Mouse (Mus musculus) lung, postnatal 25 days (tissue): Measurements from ENCODE around the gene Ell.
A peak's percentile ranks its signal among the peaks of the same experiment; 100 is the strongest.

Source experiments
- DNase-seq: peaks from one replicate; pipeline ENCODE4 v3.0.0; 2022; ENCODE audit warnings: low spot score

Gene Ell

DNA sequence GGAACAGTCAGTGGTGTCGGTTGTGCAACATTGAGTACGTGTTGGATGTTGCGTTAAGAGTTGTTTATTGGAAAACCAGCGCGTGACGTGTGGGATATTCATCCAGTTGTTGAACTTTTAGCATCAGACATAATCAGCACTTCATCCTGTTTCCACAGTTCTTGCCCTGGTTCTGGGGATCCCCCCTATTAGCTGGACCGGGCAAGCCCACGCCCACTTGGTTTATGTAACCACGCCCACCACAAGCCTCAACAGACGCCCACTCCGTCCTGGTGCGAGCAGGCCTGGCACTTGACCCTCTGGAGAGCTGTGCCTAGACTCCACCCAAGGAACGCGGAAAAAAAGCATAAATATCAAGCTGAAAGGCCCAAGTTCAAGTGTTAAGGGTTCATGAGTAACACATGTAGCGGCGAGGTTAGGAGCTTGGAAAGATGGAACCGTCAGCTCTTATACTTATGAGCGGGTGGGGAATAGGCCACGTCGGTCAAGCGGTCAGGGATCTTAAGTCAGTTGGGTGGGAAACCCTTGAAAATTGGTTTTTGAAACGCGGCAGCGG is 1.2 kb upstream of the Ell start:
- DNase-seq = peak; percentile 89

DNA sequence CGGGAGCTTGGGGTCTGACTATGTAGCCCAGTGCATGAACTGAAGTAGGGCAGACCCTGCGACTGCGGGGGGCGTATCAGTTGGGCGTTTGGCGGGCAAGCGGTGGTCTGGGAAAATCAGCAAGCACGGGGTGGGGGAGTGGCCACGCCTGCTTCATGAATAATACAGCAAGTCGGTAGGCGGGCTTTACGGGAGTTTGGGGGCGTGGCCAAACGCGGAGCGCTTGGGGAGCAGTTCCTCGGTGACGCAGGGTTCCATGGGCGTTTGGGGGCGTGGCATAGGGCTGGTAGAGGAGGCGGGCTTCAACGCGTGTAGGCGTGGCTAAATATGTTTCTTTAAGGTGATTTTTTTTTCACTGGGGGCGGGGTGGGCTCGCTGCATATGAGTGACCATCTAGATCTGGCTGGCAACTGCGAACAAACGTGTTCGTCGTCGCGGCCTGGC is 602 bp upstream of the Ell start:
- peak; percentile 100 for DNase-seq

DNA sequence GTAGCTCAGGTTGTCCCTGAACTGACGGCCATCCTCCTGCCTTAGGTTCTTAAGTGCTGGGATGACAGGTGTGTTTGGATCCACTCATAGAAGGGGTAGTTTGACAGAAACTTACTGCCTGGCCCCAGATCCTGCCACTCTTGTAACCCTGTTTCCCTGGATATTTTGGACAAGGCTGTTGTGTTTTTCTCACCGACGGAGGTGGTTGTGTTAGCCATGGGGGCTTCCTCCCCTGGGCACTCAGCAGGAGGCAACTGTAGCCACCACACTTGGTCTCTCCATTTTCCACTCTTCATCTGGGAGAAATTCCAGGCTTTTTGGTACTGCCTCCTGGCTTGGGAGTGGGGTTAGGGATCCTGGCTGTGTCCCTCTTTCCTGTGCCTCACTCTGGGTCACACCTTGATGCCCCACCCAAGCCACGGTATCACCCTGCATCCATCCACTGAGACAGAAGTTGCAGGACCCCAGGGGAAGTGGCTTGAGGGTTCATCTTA is 803 bp downstream of the Ell start:
- no peak for DNase-seq

DNA sequence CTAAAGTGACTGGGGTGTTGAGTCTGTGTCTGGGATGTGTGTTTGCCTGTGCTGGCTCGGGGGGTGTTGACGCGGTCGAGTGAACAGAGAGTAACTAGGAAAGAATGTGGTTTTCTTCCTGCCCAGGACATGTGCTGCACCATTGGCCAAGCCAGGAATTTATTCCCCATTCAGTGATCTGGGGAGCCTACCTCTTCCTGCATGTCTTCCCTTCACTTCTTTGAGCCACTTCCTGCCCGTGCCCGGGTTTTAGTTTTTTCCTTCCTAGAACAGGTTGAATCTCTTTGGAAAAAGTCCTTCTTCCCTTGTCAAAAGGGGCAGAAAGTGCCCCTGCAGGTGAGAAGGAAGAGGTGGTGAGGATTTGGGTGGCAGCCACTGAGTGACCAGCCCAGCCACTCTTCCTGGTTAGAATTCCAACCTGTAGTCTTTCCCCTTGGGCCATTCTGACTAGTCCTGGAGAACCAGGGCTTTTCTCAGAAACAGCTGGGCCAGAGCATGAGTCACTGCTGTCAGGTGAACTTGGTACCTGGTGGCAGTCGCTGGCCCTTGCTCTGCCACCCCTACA is 1.3 kb downstream of the Ell start:
- no peak for DNase-seq

DNA sequence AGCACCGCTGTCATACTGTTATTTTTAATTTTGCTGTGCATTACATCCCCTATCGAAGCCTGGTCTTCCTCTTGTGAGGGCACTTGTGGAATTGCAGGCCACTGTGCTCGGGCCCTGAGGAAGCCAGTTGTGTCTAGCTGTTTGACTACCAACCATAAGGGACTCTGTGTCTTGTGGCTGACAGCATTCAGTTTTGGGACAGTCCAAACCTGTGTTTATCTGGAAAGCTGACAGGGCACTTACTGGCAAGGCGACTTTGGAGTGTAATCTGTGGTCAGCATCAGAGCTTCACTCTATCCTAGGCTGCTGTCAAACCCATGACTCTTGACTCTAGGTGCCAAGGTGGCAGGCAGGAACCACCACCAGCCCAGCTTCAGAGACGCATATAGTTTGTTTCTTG is 1.8 kb downstream of the Ell start:
- DNase-seq = no peak

DNA sequence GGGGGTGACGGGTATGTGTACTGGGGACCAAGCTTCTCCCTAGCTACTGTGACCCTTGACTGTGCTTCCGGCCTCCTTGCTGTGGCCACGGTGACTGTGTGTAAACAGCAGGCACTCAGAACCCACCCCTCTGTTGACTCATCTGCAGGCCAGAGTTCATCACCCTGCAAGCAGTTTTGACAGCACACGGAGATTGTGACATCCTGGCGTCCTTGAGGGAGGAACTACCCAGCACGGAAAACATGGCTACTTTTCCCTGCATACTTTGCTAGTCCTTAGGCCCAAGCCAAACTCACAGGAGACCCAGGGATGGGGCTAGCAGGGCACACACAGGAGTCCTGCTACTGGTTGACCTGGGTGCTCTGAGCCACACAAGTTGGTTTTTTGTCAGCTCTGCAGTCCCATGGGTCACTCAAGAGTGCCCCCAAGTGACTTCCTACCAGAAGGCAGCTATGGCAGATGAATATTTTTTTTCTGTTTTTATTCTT is 5.0 kb downstream of the Ell start:
- peak; percentile 84 for DNase-seq

DNA sequence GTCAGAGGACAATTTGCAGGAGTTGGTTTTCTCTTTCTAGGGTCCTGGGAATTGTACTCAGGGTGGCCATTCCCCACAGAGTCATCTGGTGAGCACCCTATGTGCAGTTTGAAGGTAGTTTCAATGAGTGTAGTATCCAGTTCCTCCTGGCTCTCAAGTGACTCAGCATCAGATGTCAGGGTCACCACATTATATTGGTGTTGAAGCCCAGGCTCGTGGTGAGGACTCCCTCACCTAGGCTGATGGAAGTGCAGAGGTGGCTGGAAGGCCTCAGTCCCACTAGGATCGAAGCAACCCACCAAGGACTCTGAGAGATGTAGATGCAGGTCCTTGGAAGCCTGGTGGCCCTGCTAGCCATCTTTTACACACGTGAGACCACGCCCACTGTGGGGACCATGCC is 7.2 kb downstream of the Ell start:
- no peak for DNase-seq

DNA sequence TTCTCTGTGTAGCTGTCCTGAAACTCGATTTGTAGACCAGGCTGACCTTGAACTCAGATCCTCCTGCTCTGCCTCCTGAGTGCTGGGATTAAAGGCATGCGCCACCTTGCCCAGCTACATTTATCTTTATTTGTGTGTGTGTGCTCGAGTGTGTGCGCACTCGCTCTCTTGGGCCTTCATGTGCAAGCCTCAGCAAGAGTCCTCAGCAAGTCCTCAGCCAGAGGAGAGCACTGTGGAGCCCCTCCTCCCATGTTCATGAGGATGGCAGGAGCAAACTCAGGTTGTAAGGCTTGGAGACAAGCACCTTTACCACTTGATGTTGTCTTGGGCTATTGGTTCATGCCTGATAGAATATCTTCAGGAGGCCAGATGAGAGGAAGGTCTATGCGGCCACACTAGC is 8.5 kb downstream of the Ell start:
- no peak for DNase-seq

DNA sequence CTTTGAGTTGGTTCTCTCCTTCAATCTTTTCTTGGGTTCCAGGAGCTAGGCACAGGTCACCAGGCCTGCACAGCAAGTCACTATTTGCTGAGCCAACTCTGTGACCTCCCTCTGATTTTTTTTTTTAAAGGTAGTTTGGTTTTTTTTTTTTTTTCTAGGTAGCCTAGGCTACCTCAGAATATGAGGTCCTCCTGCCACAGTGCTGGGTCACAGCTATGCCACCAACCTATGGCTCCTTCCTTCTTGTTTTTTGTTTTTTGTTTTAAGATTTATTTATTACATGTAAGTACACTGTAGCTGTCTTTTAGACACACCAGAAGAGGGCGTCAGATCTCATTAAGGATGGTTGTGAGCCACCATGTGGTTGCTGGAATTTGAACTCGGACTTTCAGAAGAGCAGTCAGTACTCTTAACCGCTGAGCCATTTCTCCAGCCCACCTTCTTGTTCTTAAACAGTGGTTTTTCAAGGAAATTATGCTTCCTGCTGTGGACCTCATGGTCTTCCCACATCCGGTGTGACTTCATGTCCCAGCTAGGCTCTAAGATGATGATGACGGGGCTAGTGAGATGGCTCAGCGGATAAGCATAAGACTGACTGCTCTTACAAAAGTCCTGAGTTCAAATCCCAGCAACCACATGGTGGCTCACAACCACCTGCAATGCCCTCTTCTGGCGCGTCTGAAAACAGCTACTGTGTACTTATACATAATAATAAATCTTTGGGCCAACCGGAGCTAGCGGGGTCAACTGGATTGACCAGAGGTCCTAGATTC is 10.3 kb downstream of the Ell start:
- no peak for DNase-seq

DNA sequence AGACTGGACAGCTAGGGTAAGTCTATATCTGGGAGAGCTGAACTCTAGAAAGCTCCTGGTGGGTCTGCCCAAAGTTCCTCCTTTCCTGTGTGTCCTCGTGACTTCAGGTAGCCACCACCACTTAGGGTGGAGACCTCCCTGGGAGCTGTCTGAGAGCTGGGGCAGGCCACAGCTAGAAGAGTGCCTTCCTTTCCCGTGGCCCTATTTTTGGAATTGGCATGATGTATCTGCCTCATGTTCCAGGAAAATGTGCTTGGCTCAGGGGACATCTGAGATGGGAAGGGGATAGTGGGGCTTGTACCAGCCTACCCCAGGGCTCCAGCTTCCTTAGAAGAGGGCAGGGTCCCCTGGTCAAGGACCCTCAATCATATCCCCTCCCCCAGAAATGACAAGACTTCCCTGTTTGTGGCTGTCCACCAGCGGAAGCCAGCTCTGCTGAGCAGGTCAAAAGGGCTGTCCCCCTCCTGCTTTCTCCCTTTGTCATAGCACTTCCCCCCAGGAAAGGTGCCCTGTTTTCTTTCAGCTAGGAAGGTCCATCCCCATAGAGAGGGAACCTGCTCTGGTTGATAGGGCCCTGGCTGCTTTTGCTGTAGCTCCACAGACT is 12.4 kb downstream of the Ell start:
- no peak for DNase-seq

DNA sequence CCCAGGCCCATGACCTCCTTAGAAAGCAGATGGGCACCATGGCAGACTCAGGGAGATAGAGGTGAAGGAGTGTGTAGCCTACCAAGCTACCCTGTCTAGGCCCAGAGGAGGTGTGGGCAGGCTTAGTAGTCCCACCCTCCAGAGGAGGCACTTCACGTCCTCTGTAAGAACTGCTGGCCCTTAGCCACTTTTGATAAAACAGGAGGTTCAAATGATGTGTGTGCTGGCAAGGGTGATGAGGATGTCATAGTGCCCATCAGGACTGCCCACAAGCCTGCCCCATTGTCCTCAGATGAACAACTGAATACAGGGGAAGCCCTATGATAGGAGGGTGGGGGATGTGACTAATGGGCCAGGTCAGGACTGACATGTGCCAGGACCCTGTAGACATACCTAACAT is 13.6 kb downstream of the Ell start:
- peak; percentile 64 for DNase-seq

DNA sequence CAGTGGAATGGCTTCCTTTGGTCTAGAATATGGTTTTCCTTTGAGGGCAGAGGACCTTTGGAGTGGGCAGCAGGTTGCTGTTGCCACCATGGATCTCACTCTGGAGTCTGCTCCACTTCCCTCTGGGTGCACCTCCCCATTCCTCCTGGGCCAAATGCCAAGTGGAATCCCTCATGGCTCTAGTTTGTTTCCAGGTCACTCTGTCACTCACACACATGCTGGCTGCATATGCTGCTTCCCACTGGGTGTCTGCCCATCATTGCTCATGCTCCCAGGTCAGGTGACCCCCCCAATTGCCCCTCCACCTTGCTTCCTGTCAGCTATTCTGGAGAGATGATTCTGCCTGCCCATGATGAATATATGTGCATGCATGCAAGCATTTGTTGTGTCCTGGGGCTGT is 14.5 kb downstream of the Ell start:
- DNase-seq = peak; percentile 49

DNA sequence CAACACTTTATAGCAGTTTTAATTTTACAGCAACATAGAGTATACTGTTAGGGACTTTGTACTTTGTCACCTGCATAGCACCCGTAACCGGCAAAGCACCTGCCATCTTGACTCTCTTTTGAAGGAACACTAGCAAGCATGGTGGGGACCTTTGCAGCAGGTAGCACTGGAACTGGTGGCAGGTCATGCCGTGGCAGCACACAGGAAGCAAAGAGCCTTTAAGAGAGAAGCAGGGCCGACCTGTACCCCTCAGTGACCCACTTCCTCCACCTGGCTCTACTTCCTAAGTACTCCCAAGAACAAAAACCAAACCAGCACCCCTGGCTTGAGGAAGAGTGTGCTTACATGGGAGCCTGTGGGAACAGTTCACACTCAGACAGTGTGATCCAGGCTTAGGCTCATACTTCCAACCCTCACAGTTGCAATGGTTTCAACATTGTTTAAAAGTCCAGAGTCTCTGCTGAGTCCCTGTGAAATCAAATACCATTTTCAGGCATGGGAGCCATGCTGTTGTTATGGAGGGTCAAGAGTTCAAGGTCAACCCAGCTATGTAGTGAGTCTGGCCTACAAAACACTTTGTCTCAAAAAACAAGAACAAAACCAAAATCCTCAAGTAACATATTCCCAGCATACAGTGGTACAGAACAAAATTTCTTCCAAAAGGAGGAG is 16.0 kb downstream of the Ell start:
- no peak for DNase-seq

DNA sequence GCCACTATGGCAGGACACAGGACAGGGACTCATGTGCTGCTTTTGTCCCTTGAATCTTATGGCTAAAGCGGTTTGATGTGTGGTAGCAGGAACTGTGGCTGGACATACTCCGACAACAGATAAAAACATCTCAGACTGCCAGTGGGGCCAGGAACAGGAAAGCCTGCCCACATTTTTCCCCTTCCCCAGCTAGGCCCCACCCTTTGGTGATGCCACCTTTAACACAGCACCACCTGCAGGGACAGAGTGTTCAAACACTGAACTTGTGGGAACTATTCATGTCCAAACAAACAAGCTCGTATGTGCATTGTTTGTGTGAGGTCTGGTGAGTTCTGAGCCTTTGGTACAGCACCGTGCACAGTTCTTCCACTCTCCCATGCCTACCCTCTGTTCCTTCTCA is 19.1 kb downstream of the Ell start:
- DNase-seq = peak; percentile 50

DNA sequence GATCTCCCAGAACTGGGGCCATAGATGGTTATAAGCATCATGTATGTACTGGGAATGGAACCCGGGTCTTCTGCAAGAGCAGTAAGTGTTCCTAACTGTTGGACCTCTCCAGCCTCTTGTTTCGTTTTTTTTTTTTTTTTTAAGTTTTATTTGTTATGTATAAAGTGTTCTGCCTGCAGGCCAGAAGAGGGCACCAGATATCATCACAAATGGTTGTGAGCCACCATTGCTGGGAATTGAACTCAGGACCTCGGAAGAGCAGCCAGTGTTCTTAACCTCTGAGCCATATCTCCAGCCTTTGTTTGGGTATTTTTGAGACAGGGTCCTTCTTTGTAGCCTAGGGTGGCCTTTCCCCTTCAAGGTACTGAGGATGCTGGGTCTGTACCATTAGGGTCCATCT is 19.7 kb downstream of the Ell start:
- DNase-seq = no peak

DNA sequence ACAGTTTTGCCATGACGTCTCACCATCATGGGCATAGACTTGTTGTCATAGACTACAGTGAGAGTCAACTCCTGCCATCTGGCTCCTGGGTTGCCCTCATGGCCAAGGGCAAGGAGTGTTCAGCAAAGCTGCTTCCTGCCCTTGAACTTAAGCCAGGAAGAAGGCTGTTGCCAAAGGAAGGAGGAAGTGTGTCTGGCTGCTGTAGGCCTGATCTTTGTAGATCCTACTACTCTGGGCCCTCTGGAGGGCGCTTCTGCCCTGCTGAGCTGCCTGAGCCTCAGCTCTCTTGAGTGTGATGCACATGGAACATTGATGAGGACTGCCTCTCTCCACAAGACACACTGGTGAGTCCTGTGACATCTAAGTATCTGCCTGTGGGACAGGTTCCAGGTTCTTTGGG is 20.8 kb downstream of the Ell start:
- peak; percentile 89 for DNase-seq

DNA sequence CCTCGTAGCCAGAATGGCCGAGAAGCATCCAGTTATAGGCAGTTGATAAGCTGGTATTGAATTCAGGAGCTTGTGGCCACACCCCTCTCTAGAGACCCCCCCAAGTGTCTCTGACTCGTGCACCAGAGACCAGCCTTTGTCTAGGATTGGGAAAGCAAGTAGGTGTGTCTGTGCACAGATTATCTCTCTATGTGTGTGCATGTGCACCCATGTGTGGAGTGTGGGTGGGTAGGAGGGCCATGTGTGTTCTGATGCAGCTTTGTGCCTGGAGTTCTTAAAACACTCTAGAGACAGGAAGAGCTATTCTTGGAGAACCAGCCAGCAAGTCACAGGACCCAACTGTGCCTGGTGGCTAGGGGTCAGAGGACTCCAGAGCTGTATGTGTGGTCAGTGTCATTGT is 21.3 kb downstream of the Ell start:
- DNase-seq = no peak

DNA sequence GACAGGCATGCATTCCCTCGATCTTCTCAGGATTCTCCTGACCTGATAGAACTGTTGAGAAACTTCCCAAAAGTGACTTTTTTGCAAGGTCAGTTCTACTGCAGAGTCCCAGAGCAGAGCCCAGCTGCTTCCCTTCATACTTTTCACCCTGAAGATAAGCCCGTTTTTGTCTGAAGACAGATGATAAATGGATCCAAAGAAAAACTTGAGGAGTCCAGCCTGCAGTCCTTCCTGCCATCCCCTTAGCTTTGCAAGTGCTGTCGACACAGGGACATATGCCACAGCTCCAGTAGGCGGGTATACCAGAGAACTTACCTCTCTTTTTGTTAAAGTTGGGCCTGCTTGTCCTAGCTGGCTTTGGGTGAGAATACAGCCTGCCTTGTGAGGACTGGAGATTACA is 22.1 kb downstream of the Ell start:
- no peak for DNase-seq

DNA sequence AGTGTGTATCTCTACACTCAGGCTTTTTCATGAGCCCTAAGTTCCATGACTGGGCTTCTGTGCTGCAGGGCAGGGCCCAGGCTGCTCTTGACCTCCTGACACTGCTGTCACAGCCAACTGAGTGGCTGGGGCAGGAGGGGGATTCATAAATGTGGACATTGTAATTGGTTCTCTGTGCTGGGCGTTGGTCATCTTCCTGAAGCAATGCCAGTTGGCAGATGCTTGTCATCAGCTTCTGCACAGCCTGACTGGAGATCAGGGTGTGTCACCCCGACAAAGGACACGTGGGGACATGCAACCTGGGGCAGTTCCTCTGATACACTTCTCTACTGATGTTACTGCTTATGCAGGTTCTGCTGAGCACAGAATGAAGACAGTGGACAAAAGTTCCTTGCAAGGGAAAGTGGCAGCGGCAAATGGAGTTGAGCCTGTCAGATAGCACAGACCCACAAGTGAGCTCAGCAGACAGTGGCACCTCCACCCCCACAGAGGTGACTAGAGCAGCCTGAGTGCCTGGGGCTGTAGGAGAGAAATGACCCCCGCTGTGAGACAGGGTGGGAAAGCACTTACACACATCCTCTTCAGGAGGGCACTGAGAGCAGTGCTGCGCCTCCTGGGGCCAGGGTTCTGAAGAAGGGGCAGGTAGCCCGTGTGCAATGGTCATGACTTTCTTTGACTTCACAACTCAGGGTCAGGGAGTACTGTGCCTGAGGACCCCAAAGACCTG is 22.7 kb downstream of the Ell start:
- peak; percentile 87 for DNase-seq

DNA sequence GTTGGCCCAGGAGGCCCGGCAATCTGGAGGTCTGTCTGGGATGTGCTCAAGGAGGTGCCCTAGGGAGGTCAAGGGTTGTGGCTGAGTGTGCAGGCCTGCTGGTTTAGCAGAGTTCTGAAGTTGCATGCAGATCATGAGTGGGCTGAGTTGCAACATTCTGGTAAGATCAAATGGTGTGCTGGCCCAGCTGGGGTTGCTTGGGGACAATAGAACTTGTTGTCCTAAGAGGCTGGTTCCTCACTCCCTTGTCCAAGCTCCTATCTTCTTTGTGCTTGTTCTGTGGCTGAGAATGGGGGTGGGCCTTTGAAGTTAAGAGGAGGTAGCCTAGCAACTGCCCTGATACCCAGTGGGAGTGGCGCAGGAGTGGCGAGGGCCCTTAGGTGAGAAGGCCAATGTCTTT is 23.5 kb downstream of the Ell start:
- peak; percentile 90 for DNase-seq

DNA sequence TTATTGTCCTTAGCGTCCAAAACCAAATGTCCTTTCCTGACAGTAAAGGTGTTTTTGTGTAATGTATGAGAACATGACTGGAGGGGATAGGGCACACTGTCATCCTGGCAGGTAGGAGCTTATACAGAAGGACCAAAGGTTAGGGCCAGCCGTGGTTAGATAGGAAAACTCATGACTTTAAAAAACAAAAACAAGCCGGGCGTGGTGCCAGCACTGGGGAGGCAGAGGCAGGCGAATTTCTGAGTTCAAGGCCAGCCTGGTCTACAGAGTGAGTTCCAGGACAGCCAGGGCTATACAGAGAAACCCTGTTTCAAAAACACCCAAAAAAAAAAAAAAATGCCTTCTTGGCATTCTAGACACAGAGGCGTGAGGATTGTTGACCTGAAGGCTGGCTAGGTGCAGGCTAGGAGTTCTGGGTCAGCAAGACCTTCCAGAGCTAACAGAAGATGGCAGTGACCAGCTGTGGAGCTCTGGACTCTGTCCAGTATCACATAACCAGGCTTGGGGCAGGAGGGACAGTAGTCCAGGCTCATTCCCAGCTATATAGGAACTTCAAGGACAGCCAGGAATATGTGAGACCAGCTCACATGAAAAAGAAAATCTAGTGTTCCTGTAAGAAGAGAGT is 24.6 kb downstream of the Ell start:
- no peak for DNase-seq
